Mouse (Mus musculus) heart, adult 18-20 months (tissue): ENCODE results near the gene Clec4g. TPM values are rescaled to one million over a fixed set of nuclear protein-coding genes. Genes with fewer than 3 reads are reported as not detected.
A peak's percentile ranks its signal among the peaks of the same experiment; 100 is the strongest.

ENCODE experiments used
- DNase-seq, 2 experiments: peaks; one replicate each; pipeline ENCODE4 v3.0.0; 2021 to 2022; ENCODE audit warnings: mixed read lengths in 1 of 2
- total RNA-seq, 2 experiments: library from RNA; stranded (reverse); gene quantifications; 2 replicates each; pipeline ENCODE4 v1.2.3; 2021

Clec4g gene
- total RNA-seq, 2 experiments from 2014 or later = 0.47 to 1.0 TPM

DNA sequence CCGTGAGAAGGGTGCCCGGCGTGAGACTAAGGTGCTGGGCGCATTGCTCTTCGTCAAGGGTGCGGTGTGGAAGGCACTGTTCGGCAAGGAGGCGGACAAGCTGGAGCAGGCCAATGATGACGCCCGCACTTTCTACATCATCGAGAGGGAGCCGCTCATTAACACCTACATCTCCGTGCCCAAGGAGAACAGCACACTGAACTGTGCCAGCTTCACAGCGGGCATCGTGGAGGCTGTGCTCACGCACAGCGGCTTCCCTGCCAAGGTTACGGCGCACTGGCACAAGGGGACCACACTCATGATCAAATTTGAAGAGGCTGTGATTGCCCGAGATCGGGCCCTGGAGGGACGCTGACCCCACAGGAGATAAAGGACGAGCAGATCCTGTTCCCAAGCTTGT, 41.2 kb downstream of the Clec4g start:
- no peak for DNase-seq

DNA sequence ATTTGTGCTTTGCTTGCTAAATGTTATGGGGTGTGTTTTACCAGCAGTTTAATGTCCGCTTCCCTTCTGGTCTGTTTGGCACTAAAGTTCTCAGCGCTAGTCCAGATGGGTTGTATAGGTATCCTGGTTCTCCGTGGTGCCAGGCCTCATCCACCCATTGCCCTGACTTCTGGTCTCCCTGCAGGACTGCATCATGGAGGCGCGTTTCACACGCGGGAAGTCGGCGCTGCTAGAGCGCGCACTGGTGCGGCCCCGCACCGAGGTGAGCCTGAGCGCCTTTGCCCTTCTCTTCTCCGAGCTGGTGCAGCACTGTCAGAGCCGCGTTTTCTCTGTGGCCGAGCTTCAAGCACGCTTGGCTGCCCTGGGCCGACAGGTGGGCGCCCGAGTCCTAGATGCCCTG, 41.6 kb downstream of the Clec4g start:
- DNase-seq = no peak

DNA sequence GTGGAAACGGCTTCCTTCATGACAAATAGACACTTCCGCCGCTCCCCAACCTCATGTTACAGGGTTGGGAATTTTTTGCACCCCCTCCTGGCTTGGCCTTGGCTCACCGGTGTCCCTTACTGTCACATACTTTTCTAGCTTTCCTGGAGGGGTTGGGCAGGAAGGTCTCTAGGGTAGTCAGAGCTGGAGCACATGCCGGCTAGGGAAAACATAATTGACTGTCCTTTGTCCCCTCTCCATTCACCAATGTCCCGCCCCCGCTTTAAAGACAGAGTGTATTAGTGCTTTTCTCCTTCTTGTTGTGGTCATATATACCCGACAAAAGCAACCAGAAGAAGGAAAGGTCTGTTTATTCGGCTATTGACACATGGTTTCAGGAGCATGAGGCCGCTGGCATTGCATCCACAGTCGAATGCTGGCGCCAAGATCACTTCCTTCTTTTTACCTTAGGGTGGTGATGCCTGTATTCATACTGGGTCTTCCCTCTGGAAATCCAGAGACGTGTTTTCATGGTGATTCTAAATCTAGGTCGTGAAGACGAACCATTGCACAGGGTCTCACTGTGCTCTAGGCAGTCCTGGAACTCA, 43.4 kb downstream of the Clec4g start:
- DNase-seq = peak in 1 of 2 experiments; percentile 36

DNA sequence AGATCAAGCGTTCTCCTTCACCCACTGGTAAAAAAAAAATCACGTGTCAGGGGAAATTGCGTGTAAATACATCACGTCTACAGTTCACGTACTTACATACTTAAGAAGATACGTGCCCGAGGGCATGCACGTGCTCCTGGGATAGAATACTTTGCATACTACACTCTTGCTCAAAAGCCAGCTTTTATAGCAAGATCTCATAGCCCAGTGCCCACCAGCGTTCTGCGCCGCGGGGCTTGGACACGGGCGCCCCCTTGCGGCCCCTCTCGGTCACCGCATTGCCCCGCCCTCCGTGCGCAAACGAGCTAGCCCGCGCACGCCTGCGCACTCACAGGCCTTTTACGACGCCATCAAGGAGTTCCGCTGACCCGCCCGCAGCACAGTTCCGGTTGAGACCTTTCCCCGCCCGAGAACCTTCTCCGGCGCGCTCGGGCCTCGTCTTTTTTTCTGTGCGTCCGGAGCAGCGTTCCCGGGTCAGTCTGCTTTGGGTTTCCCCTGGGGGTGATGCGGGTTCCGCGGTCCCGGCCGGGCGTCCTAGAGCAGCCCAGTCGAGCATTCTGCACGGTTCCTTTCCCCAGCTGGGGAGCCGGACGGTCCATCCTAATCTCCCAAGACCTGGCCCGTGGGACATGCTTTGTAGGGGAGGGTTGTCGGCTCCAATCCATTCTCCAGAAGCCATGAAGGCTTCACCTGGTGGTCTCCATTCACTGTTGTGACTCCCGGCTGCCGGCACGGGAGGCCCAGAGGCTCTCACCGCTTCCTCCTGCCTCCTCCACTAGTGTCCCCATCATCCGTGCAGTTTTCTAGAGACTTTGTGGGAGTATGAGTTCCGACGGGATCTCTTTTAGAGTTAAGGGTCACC, 44.1 kb downstream of the Clec4g start, which contains the start of gene Trappc5:
Gene Trappc5 (plus strand): TSS at position 169 of the 862 bp plus-strand sequence.
- DNase-seq = peak; percentile 95

DNA sequence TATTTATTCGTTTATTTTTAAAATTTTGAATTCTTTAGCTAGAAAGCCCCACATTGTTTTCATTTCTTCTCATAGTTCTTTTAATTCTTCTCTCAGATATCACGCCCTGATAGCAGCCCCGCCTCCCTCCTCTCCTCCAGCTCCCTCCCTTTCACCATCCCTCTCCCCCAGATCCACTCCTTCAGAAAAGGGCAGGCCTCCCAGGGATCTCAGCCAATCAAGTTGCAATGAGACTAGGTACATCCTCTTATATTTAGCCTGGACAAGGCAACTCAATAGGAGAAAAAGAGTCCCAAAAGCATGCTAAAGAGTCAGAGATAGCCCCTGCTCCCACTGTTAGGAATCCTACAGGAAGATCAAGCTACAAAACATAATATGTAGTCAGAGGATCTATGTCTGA, 45.8 kb downstream of the Clec4g start:
- DNase-seq = no peak

DNA sequence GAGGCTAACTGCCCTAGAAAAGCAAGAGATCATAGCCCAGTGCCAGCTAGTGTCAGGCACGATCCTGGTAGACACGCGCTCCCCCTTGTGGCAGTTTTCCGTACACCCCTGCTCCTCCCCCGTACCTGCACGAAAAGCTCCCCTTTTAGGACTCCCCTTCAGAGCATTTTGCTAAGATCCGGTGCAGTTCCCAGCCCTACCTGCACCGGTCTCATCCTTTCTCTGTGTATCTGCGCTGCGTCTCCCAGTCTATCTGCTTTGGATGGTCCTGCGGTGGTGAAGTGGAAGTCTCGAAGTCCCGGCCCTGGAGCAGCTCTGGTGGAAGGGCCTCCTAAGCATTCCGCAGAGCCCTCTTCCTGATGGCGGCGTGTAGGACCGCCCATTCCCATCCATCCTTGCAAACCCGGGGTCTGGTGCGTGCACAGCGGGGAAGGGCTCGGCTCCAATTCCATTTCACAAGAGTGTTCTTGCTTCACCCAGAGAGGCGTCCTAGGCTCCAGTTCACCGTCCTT, 48.4 kb downstream of the Clec4g start, which contains the start of gene Fcor:
Gene Fcor (minus strand): TSS at position 383 of the 512 bp plus-strand sequence.
- DNase-seq = peak; percentile 81 to 91

DNA sequence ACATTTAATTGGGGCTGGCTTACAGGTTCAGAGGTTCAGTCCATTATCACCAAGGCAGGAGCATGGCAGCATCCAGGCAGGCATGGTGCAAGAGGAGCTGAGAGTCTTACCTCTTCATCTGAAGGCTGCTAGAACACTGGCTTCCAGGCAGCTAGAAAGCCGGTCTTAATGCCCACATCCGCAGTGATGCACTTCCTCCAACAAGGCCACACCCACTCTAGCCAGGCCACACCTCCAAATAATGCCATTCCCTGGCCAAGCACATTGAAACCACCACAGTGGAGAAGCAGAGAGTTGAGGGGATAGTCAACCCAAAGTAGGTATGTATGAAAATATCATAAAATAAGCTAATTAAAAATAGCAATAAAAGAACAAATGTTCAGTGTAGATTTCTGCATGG, 50.1 kb downstream of the Clec4g start:
- peak in 1 of 2 experiments; percentile 28 for DNase-seq

DNA sequence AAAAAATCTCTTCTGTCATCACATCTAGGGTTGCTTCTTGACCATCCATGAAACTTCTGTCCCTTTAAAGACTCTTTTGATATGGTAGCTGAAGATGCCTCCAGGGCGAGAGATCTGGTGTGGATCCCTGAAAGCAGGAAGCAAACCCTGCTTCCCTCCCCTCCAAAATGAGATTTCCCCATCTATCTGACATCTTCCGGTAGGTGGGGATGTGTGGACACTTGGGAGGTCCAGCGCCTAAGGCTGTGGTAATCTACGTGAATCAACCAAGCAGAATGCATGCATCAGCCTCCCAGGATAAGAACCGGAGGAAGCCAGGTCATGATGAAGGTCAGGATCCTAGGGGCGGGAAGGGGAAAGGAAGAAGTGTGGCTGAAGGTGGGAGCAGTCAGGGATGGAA, 54.9 kb downstream of the Clec4g start, which contains the start of gene Mcemp1:
Gene Mcemp1 (plus strand): TSS at position 248 of the 400 bp plus-strand sequence.
- DNase-seq = no peak

DNA sequence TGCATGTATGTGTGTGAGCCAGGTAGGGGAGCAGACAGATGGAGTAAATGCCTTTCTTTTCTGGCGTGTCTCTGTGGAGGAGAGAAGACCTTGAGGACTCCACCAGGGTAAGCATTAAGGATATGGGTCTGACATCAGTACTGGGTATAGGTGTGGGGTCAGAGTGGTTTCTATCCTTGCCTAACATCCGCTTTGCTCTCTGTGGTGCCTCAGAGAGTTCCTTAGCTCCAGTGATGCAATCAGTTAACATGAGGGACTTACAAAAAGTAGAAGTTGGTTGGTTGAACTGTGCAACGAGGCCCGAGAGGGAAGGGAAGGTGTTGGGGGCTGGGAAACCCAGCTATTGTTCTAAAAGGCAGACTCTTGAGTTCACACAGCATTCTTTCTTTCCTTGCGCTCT, 56.0 kb downstream of the Clec4g start:
- DNase-seq = no peak

DNA sequence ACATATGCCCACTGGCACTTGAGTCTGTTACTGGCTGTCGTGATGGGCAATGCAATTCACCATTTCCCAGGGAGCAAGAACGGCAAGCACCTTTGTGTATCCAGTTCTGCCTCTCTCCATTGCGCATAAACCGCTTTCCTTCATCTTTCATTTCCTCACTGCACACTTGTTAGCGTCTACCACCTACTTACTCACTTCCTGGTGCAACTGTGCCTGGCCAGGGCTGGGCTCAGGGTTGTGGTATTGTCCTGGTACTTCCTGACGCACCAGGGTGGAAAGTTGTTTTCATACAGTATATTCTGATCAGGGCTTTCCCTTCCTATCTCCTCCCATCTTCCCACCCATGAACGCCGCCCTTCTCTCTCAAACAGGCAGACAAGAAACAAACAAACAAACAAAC, 59.6 kb downstream of the Clec4g start:
- no peak for DNase-seq

Other genes starting within 250 kb of the Clec4g start
- not detected for gene Tex45, start 249.8 kb downstream of the Clec4g start, total RNA-seq
- gene Zfp358, start 227.5 kb downstream of the Clec4g start, total RNA-seq = 10 to 100 TPM; 29.4 to 30.5 TPM
- 10 to 100 TPM; 17.8 to 21.0 TPM for gene Mcoln1, start 220.2 kb downstream of the Clec4g start, total RNA-seq
- 10 to 100 TPM in 1 of 2 experiments, 1 to 10 TPM in 1; 8.1 to 10.2 TPM for gene Pnpla6, start 205.3 kb downstream of the Clec4g start, total RNA-seq
- gene C330021F23Rik, start 152.7 kb downstream of the Clec4g start, total RNA-seq = under 1 TPM; 0.22 to 0.49 TPM
- gene Camsap3, start 133.4 kb downstream of the Clec4g start, total RNA-seq = 1 to 10 TPM; 1.2 to 1.6 TPM
- gene Xab2, start 99.3 kb downstream of the Clec4g start, total RNA-seq = 10 to 100 TPM; 14.0 to 20.3 TPM
- gene Pet100, start 99.1 kb downstream of the Clec4g start, total RNA-seq = 10 to 100 TPM; 75.5 to 95.8 TPM
- not detected for gene Pcp2, start 95.1 kb downstream of the Clec4g start, total RNA-seq
- gene Stxbp2, start 89.7 kb downstream of the Clec4g start, total RNA-seq = 1 to 10 TPM; 4.3 to 9.3 TPM
- gene Retn, start 64.9 kb downstream of the Clec4g start, total RNA-seq = 10 to 100 TPM in 1 of 2 experiments, 1 to 10 TPM in 1; 5.1 to 17.7 TPM
- gene Mcemp1, start 54.9 kb downstream of the Clec4g start, total RNA-seq = under 1 TPM; 0.30 to 0.49 TPM
- 1 to 10 TPM in 1 of 2 experiments, under 1 TPM in 1; 0.82 to 7.1 TPM for gene Fcor, start 48.3 kb downstream of the Clec4g start, total RNA-seq
- 10 to 100 TPM; 20.0 to 21.2 TPM for gene Trappc5, start 44.4 kb downstream of the Clec4g start, total RNA-seq
- gene Fcer2a, start 26.5 kb downstream of the Clec4g start, total RNA-seq = 1 to 10 TPM in 1 of 2 experiments, not detected in 1; 3.4 TPM
- under 1 TPM; 0.82 to 0.87 TPM for gene Cd209a, start 28.3 kb upstream of the Clec4g start, total RNA-seq
- gene Cd209e, start 133.7 kb upstream of the Clec4g start, total RNA-seq = not detected
- gene Cd209d, start 157.9 kb upstream of the Clec4g start, total RNA-seq = 1 to 10 TPM; 1.5 TPM
- 10 to 100 TPM in 1 of 2 experiments, 1 to 10 TPM in 1; 1.9 to 18.2 TPM for gene Cd209b, start 206.2 kb upstream of the Clec4g start, total RNA-seq
- under 1 TPM in 1 of 2 experiments, not detected in 1; 0.59 TPM for gene Cd209c, start 234.1 kb upstream of the Clec4g start, total RNA-seq